Mouse (Mus musculus) liver, embryonic 14.5 days (tissue): ENCODE measurements around the gene Fign.

Source experiments
- CTCF ChIP-seq: IDR thresholded peaks from 2 replicates; pipeline ENCODE4 v1.5.1; 2016; ENCODE audit warnings: antibody characterized with exemption, low read depth, control low read depth
- EP300 ChIP-seq: IDR thresholded peaks from 2 replicates; pipeline ENCODE4 v1.6.1; 2016; ENCODE audit warnings: antibody characterized with exemption, low read depth

- TF ChIP-seq CTCF, result no peak
- TF ChIP-seq EP300, result no peak
Observed at GRCm38 (mm10) chr2:64033871-64034270, 64.0 kb downstream of the Fign start.
